ENCODE assay signal across 19 mouse cellular contexts in genomic region chr8:111964849-111965561, GRCm38 (mm10). TPM values are rescaled to one million over a fixed set of nuclear protein-coding genes. Genes with fewer than 3 reads are reported as not detected.
DNase-seq lines count a peak whose midpoint lies in the region; ATAC-seq and TF ChIP-seq lines count a peak whose summit lies in the region.
"Had no signal": no experiment of that assay in that cellular context is flagged by ENCODE, and none has a peak within 500 bp of the region (broad histone marks: within the 10 kb centered on the region; RNA-seq: fewer than 3 reads in every experiment).

No protein-coding gene starts in this region.

- H3K4me2 ChIP-seq in stomach, postnatal 0 days (replicated peaks; ENCODE audit: low read depth) = no peak overlapping the region
- H3K4me2 ChIP-seq: forebrain, embryonic 13.5 days; heart, embryonic 12.5 days; neural tube, embryonic 13.5 days had no signal

- WGBS in cerebellum, adult 2 months = 16% methylated on average over 7 of the region's 7 CpGs
- 57% methylated on average over 7 of the region's 7 CpGs for WGBS in stomach, postnatal 0 days

- 0 out of 2 replicates have a peak, but pooled peaks have one; percentile 45 for ATAC-seq in stomach, postnatal 0 days (ENCODE audit: low FRiP score, low TSS enrichment)
- ATAC-seq: forebrain, embryonic 13.5 days; hindbrain, embryonic 16.5 days; intestine, postnatal 0 days had no signal

- H3K4me1 ChIP-seq in cerebellum, adult 2 months (ENCODE audit: control insufficient read depth, insufficient read depth, low read length) = peaks cover 6% of the 10 kb centered on the region
- H3K4me1 ChIP-seq in testis, adult 2 months (ENCODE audit: control insufficient read depth, insufficient read depth, low read length) = no peaks in the 10 kb centered on the region
- H3K4me1 ChIP-seq in stomach, postnatal 0 days (replicated peaks; ENCODE audit: control insufficient read depth, insufficient read depth) = no peaks in the 10 kb centered on the region
- H3K4me1 ChIP-seq: neural tube, embryonic 13.5 days had no signal

- H3K36me3 ChIP-seq in testis, adult 2 months (ENCODE audit: control insufficient read depth, insufficient read depth, low read length) = peaks cover 1% of the 10 kb centered on the region; the same call in 1 of the 2 replicates
- no peaks in the 10 kb centered on the region for H3K36me3 ChIP-seq in stomach, postnatal 0 days (ENCODE audit: control insufficient read depth, insufficient read depth, low read length)

- H3K9ac ChIP-seq in stomach, postnatal 0 days (ENCODE audit: low read length) = no peak overlapping the region
- H3K9ac ChIP-seq: forebrain, embryonic 13.5 days; heart, embryonic 12.5 days; neural tube, embryonic 13.5 days had no signal

- no peak for TF ChIP-seq CTCF in cerebellum, adult 2 months (IDR thresholded peaks at IDR 0.05; ENCODE audit: borderline replicate concordance, insufficient read depth, low read depth, low read length)
- TF ChIP-seq CTCF in testis, adult 2 months (IDR thresholded peaks at IDR 0.05; ENCODE audit: control insufficient read depth, insufficient read depth, insufficient replicate concordance, low read depth, low read length) = no peak
- TF ChIP-seq CTCF in stomach, postnatal 0 days (IDR thresholded peaks at IDR 0.05; ENCODE audit: low read depth) = no peak
- no peak for TF ChIP-seq CTCF in gastrocnemius, adult 2 months (IDR thresholded peaks at IDR 0.05)

- TF ChIP-seq EP300 in stomach, postnatal 0 days (optimal IDR thresholded peaks at IDR 0.05) = no peak

- TF ChIP-seq POLR2A in cerebellum, adult 2 months (IDR thresholded peaks at IDR 0.05; ENCODE audit: borderline replicate concordance, insufficient read depth, low read length) = no peak
- no peak for TF ChIP-seq POLR2A in testis, adult 2 months (IDR thresholded peaks at IDR 0.05; ENCODE audit: control insufficient read depth, low read depth, low read length)

- H3K27me3 ChIP-seq in cerebellum, adult 2 months (ENCODE audit: control insufficient read depth, insufficient read depth, low read length) = no peaks in the 10 kb centered on the region
- H3K27me3 ChIP-seq in testis, adult 2 months (ENCODE audit: control insufficient read depth, insufficient read depth, low read length) = no peaks in the 10 kb centered on the region
- H3K27me3 ChIP-seq in stomach, postnatal 0 days (ENCODE audit: control insufficient read depth, insufficient read depth, low read length) = no peaks in the 10 kb centered on the region
- H3K27me3 ChIP-seq: forebrain, embryonic 13.5 days; heart, embryonic 12.5 days; neural tube, embryonic 13.5 days had no signal

- H3K9me3 ChIP-seq in stomach, postnatal 0 days (ENCODE audit: control insufficient read depth, low read length) = no peaks in the 10 kb centered on the region
- H3K9me3 ChIP-seq: forebrain, embryonic 13.5 days; heart, embryonic 12.5 days; midbrain, embryonic 10.5 days; neural tube, embryonic 13.5 days had no signal

- no peak overlapping the region for H3K4me3 ChIP-seq in cerebellum, adult 2 months (replicated peaks; ENCODE audit: insufficient read depth, low read depth, low read length)
- no peak overlapping the region for H3K4me3 ChIP-seq in testis, adult 2 months (ENCODE audit: control insufficient read depth, low read depth, low read length)
- H3K4me3 ChIP-seq in stomach, postnatal 0 days (ENCODE audit: low read depth, low read length) = no peak overlapping the region
- no peak overlapping the region for H3K4me3 ChIP-seq in gastrocnemius, adult 2 months
- H3K4me3 ChIP-seq: forebrain, embryonic 13.5 days; heart, embryonic 12.5 days; midbrain, embryonic 10.5 days; neural tube, embryonic 13.5 days had no signal

- DNase-seq in cerebellum, adult 2 months = peak in 1 of 2 experiments; percentile 52
- no peak for DNase-seq in cerebellum, adult 9-11 months
- no peak for DNase-seq in testis, postnatal 10 days (ENCODE audit: low spot score)
- peak; percentile 64 for DNase-seq in ZHBTc4 (ENCODE audit: low read depth, low spot score)
- DNase-seq in stomach, postnatal 0 days (ENCODE audit: low spot score) = peak; percentile 26
- no peak for DNase-seq in gastrocnemius, postnatal 4 days (ENCODE audit: low spot score in 2 of 2)
- DNase-seq in gastrocnemius, adult 2 months = no peak
- DNase-seq: heart, postnatal 36 days; liver; lung, adult 18-20 months; thymus, postnatal 4 days had no signal

- H3K27ac ChIP-seq in cerebellum, adult 2 months (ENCODE audit: insufficient read depth, low read length) = 0 out of 2 replicates have a peak overlapping the region, but pooled peaks have one; percentile 0
- peak overlapping the region; percentile 49; the same call in 1 of the 2 replicates for H3K27ac ChIP-seq in testis, adult 2 months (ENCODE audit: control insufficient read depth, insufficient read depth, low read depth, low read length)
- H3K27ac ChIP-seq in stomach, postnatal 0 days (replicated peaks) = no peak overlapping the region
- no peak overlapping the region for H3K27ac ChIP-seq in gastrocnemius, adult 2 months
- H3K27ac ChIP-seq: forebrain, embryonic 13.5 days; kidney, postnatal 0 days; midbrain, embryonic 10.5 days; neural tube, embryonic 13.5 days had no signal

- intact Hi-C loops in gastrocnemius, adult 2 months (cut with DNase I) = no loop called here

RNA-seq across cellular contexts. Expression of gene Gabarapl2, which starts 24.5 kb away (rescaled TPM):
- polyA plus RNA-seq in cerebellum, adult 2 months (2012; rRNA removed) = 373 and 404 TPM in 2 replicates
- polyA plus RNA-seq in testis, adult 2 months (2012; rRNA removed) = 18.7 and 24.3 TPM in 2 replicates
- polyA plus RNA-seq in stomach, postnatal 0 days (2015; fragmentation: Nextera tagmentation; extraction: Ambion mirVana) = 290 and 292 TPM in 2 replicates
- total RNA-seq in gastrocnemius, postnatal 4 days (2021) = 10 to 100 TPM; 72.7 to 74.9 TPM
- 100 to 1,000 TPM in 1 of 2 experiments, 10 to 100 TPM in 1; 99.6 to 105 TPM for total RNA-seq in gastrocnemius, adult 2 months (2021)

RNA-seq across cellular contexts. Expression of gene Adat1, which starts 27.1 kb away (rescaled TPM):
- polyA plus RNA-seq in cerebellum, adult 2 months (2012; rRNA removed) = 9.4 and 10.2 TPM in 2 replicates
- polyA plus RNA-seq in testis, adult 2 months (2012; rRNA removed) = 4.5 and 5.3 TPM in 2 replicates
- polyA plus RNA-seq in stomach, postnatal 0 days (2015; fragmentation: Nextera tagmentation; extraction: Ambion mirVana) = 2.5 TPM in 2 replicates
- 1 to 10 TPM; 2.6 to 2.7 TPM for total RNA-seq in gastrocnemius, postnatal 4 days (2021)
- total RNA-seq in gastrocnemius, adult 2 months (2021) = 1 to 10 TPM; 2.4 to 2.7 TPM

RNA-seq across cellular contexts. Expression of gene Tmem231, which starts 31.3 kb away (rescaled TPM):
- 15.1 and 15.8 TPM in 2 replicates for polyA plus RNA-seq in cerebellum, adult 2 months (2012; rRNA removed)
- polyA plus RNA-seq in testis, adult 2 months (2012; rRNA removed) = 17.9 and 18.6 TPM in 2 replicates
- 3.3 and 4.1 TPM in 2 replicates for polyA plus RNA-seq in stomach, postnatal 0 days (2015; fragmentation: Nextera tagmentation; extraction: Ambion mirVana)
- total RNA-seq in gastrocnemius, postnatal 4 days (2021) = 1 to 10 TPM; 3.4 to 3.9 TPM
- total RNA-seq in gastrocnemius, adult 2 months (2021) = under 1 TPM; 0.73 to 0.94 TPM

RNA-seq across cellular contexts. Expression of gene Kars, which starts 46.1 kb away (rescaled TPM):
- 90.2 and 91.7 TPM in 2 replicates for polyA plus RNA-seq in cerebellum, adult 2 months (2012; rRNA removed)
- polyA plus RNA-seq in testis, adult 2 months (2012; rRNA removed) = 59.9 and 60.4 TPM in 2 replicates
- 96.0 and 96.5 TPM in 2 replicates for polyA plus RNA-seq in stomach, postnatal 0 days (2015; fragmentation: Nextera tagmentation; extraction: Ambion mirVana)
- total RNA-seq in gastrocnemius, postnatal 4 days (2021) = 100 to 1,000 TPM; 132 TPM
- 100 to 1,000 TPM; 124 to 125 TPM for total RNA-seq in gastrocnemius, adult 2 months (2021)

RNA-seq across cellular contexts. Expression of gene Terf2ip, which starts 46.2 kb away (rescaled TPM):
- 36.3 and 38.0 TPM in 2 replicates for polyA plus RNA-seq in cerebellum, adult 2 months (2012; rRNA removed)
- polyA plus RNA-seq in testis, adult 2 months (2012; rRNA removed) = 2.9 and 3.8 TPM in 2 replicates
- polyA plus RNA-seq in stomach, postnatal 0 days (2015; fragmentation: Nextera tagmentation; extraction: Ambion mirVana) = 10.2 and 11.2 TPM in 2 replicates
- total RNA-seq in gastrocnemius, postnatal 4 days (2021) = 10 to 100 TPM; 13.5 to 15.7 TPM
- total RNA-seq in gastrocnemius, adult 2 months (2021) = 10 to 100 TPM; 10.1 to 11.0 TPM

Comparison
In these comparisons a context has a peak if more than half of its experiments do, and no peak if none do; other contexts are left out.
1. DNase-seq: peak in ZHBTc4 (single experiment) and stomach, postnatal 0 days (single experiment); none in cerebellum, adult 9-11 months (single experiment), testis, postnatal 10 days (single experiment), gastrocnemius, postnatal 4 days (0 of 2) and gastrocnemius, adult 2 months (single experiment).
2. H3K27ac ChIP-seq: peak in cerebellum, adult 2 months (single experiment) and testis, adult 2 months (single experiment); none in stomach, postnatal 0 days (single experiment) and gastrocnemius, adult 2 months (single experiment).
3. RNA of gene Gabarapl2, which starts 24.5 kb away (polyA plus RNA-seq): 373 to 404 TPM in cerebellum, adult 2 months and 290 to 292 TPM in stomach, postnatal 0 days; 18.7 to 24.3 TPM in testis, adult 2 months; every median in the first group is over 10 times any median in the second.